Mouse (Mus musculus) heart, embryonic 11.5 days (tissue): ENCODE results near the gene Dmrtb1. TPM values are rescaled to one million over a fixed set of nuclear protein-coding genes. Genes with fewer than 3 reads are reported as not detected.

ENCODE experiments used
- ATAC-seq: fragments of 200-750 bp; cut with Nextera tagmentation; replicated peaks from 2 replicates; pipeline ENCODE4 v1.8.0; 2017; ENCODE audit warnings: moderate library complexity; ENCODE audit not compliant: insufficient number of reproducible peaks, low FRiP score, low TSS enrichment
- H3K27ac ChIP-seq: fragments of 300-500 bp; sonication (generic); 2 replicates; pipeline ENCODE4 v1.5.1; 2014; ENCODE audit warnings: mild to moderate bottlenecking, low read depth, low read length
- H3K27me3 ChIP-seq: fragments of 300-500 bp; sonication (generic); 2 replicates; pipeline ENCODE4 v1.6.1; 2014; ENCODE audit warnings: mild to moderate bottlenecking, low read length, mixed read lengths; ENCODE audit not compliant: control insufficient read depth, insufficient read depth
- H3K36me3 ChIP-seq: fragments of 300-500 bp; sonication (generic); 2 replicates; pipeline ENCODE4 v1.6.1; 2014; ENCODE audit warnings: mild to moderate bottlenecking, low read length, moderate library complexity, mixed read lengths; ENCODE audit not compliant: control insufficient read depth, insufficient read depth
- H3K4me1 ChIP-seq: fragments of 300-500 bp; sonication (generic); 2 replicates; pipeline ENCODE4 v1.6.1; 2014; ENCODE audit warnings: low read length; ENCODE audit not compliant: control insufficient read depth, insufficient read depth
- H3K4me2 ChIP-seq: fragments of 300-500 bp; sonication (generic); 2 replicates; pipeline ENCODE4 v1.6.1; 2014; ENCODE audit warnings: mild to moderate bottlenecking, moderate library complexity
- H3K4me3 ChIP-seq: fragments of 300-500 bp; sonication (generic); 2 replicates; pipeline ENCODE4 v1.5.1; 2014; ENCODE audit warnings: low read depth, low read length
- H3K9ac ChIP-seq: fragments of 300-500 bp; sonication (generic); 2 replicates; pipeline ENCODE4 v1.6.1; 2014; ENCODE audit warnings: mild to moderate bottlenecking, low read depth, low read length, moderate library complexity
- H3K9me3 ChIP-seq: fragments of 300-500 bp; sonication (generic); replicated peaks from 2 replicates; pipeline ENCODE4 v1.6.1; 2016; ENCODE audit warnings: low read length; ENCODE audit not compliant: control insufficient read depth
- WGBS: fragments of 180-500 bp; shearing (Covaris S2); extraction: QIAGEN DNeasy Blood & Tissue Kit; methylation state at CpG from one replicate; pipeline ENCODE4 v1.1.7; 2014; ENCODE audit not compliant: insufficient replicate concordance; 5-methylcytosine and 5-hydroxymethylcytosine counted together
- polyA plus RNA-seq: library from polyadenylated mRNA; unstranded; fragments of >200 nt; fragmentation: Nextera tagmentation; extraction: Ambion mirVana; gene quantifications from 2 replicates; pipeline ENCODE4 v1.2.1, GENCODE M21; 2014

Dmrtb1 gene
- polyA plus RNA-seq: not detected in 2 replicates

DNA sequence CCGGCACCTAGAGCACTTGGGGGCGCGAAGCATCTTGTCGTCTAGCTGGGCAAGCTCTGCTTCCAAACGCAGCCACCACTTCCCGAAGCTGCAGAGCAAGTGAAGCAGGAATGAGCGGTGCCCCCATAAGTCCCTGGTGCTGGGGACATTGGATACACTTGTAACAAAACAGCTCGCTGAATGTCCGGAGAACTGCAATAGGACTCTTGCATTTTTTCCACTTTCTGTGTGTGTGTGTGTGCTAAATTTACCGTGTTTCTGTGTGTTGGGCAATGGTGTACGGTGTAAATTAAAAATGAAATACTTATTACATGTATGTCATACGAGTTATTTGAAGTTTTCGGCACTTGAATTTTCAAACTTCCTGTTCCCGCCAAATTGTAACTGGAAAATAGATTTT lies at the start of gene Dmrtb1:
Gene Dmrtb1 (minus strand): TSS at position 101 of the 400 bp plus-strand sequence.
- WGBS: 83% methylated on average over 14 of the region's 14 CpGs

DNA sequence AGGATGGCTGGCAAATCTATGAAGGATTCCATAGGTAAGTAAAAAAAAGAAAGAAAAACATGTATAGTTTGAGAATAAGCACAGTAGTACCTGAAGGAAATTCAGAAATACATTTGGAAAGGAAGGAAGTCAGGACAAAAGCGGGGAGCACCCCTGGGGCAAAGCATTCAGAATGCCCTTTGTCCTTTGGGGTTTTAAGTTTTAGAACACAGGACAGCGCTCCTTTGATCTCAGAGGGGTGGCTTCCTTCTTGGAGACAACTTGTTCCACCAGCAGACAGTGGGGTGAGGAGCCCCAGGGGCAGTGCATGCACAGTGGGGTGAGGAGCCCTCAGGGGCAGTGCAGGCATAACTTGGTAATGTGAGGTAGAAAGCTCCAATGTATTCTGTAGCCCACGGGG lies 49.6 kb upstream of the Dmrtb1 start:
- Histone ChIP-seq H3K4me2 (no peak overlapping the region), H3K27me3 (peaks cover 19% of the 10 kb centered on the region), H3K9me3 (no peaks in the 10 kb centered on the region), H3K27ac (no peak overlapping the region), H3K36me3 (no peaks in the 10 kb centered on the region), H3K9ac (no peak overlapping the region), H3K4me3 (no peak overlapping the region), H3K4me1 (peaks cover 5% of the 10 kb centered on the region; the same call in 1 of the 2 replicates)
- ATAC-seq: no peak
- WGBS: 31% methylated on average over 3 of the region's 3 CpGs

More for the DNA sequence above, at the start of gene Dmrtb1:
- peaks cover 6% of the 10 kb centered on the region for H3K27me3 ChIP-seq
- no peak within 1 kb of the TSS for H3K27ac ChIP-seq
- no peak for ATAC-seq
- H3K9me3 ChIP-seq: no peaks in the 10 kb centered on the region
- H3K9ac ChIP-seq: no peak within 1 kb of the TSS
- no peak within 1 kb of the TSS for H3K4me2 ChIP-seq
- H3K36me3 ChIP-seq: no peaks in the 10 kb centered on the region
- H3K4me3 ChIP-seq: no peak within 1 kb of the TSS
- peaks cover 23% of the 10 kb centered on the region for H3K4me1 ChIP-seq

DNA sequence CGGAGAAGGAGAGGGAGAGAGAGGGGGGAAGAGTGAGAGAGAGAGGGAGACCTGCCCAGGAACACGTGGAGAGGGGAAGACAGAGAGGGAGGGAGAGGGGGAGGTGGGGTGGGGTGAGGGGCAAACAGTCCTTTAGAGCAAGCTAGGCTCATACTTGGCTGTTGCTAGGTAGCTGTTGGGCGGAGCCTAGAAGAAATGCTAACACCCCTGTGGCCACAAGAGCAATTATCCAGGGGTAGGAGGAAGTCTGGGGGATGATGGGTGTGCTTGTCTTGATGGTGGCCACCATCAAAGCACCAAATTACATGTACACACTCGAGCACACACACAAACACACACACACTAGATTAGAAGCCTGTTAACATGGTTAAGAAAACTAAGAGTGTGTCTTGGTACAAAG lies 48.6 kb upstream of the Dmrtb1 start:
- no peak overlapping the region for H3K9ac ChIP-seq
- H3K4me1 ChIP-seq: peaks cover 5% of the 10 kb centered on the region; the same call in 1 of the 2 replicates
- no peak overlapping the region for H3K4me3 ChIP-seq
- 12% methylated on average over 4 of the region's 4 CpGs for WGBS
- H3K36me3 ChIP-seq: no peaks in the 10 kb centered on the region
- peaks cover 16% of the 10 kb centered on the region for H3K27me3 ChIP-seq
- ATAC-seq: no peak
- H3K27ac ChIP-seq: no peak overlapping the region
- no peaks in the 10 kb centered on the region for H3K9me3 ChIP-seq
- H3K4me2 ChIP-seq: no peak overlapping the region

DNA sequence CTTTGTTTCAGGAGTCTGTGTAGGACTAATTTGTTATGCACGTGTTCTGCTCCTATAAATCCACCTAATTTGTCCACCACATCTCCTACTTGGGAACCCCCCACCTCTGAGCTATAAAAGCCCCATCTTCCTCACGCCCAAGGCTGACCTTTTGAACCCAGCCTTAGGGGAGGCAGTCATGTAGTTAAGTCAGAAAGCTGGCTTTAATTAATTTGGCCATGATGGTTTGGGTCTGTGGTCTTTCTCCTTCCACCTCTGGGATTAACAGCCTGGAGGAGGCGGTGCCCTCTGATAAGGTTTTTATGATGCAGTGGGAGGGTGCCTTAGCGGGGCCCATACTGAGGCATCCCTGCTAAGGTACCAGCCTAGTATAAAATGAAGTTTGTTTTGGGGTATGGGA lies 48.2 kb upstream of the Dmrtb1 start:
- H3K4me3 ChIP-seq: no peak overlapping the region
- WGBS: 28% methylated on average over 4 of the region's 4 CpGs
- no peak overlapping the region for H3K4me2 ChIP-seq
- no peak overlapping the region for H3K27ac ChIP-seq
- no peaks in the 10 kb centered on the region for H3K9me3 ChIP-seq
- H3K4me1 ChIP-seq: peaks cover 5% of the 10 kb centered on the region; the same call in 1 of the 2 replicates
- ATAC-seq: no peak
- no peak overlapping the region for H3K9ac ChIP-seq
- no peaks in the 10 kb centered on the region for H3K36me3 ChIP-seq
- H3K27me3 ChIP-seq: peaks cover 16% of the 10 kb centered on the region

DNA sequence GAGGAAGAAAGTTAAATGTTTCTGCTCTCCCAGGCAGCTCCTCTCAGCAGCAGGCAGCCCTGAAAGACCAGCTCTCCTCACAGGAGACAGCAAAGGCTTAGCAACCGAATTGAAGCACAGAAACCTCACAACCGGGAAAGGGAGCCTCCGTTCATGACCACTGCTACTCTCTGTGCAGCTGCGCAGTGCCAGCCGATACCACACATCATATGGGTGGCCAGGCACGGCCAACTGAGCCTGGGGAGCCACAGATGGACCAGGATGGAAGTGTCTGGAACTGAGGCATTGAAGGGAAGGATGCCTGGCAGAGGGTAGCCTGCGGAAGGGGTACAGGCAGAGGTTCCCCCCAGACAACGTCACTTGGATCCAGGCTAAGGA lies 47.0 kb upstream of the Dmrtb1 start:
- H3K4me1 ChIP-seq: peaks cover 5% of the 10 kb centered on the region; the same call in 1 of the 2 replicates
- no peak overlapping the region for H3K4me3 ChIP-seq
- H3K27ac ChIP-seq: no peak overlapping the region
- ATAC-seq: no peak
- no peaks in the 10 kb centered on the region for H3K36me3 ChIP-seq
- peaks cover 16% of the 10 kb centered on the region for H3K27me3 ChIP-seq
- 63% methylated on average over 8 of the region's 8 CpGs for WGBS
- no peaks in the 10 kb centered on the region for H3K9me3 ChIP-seq
- no peak overlapping the region for H3K9ac ChIP-seq
- no peak overlapping the region for H3K4me2 ChIP-seq

DNA sequence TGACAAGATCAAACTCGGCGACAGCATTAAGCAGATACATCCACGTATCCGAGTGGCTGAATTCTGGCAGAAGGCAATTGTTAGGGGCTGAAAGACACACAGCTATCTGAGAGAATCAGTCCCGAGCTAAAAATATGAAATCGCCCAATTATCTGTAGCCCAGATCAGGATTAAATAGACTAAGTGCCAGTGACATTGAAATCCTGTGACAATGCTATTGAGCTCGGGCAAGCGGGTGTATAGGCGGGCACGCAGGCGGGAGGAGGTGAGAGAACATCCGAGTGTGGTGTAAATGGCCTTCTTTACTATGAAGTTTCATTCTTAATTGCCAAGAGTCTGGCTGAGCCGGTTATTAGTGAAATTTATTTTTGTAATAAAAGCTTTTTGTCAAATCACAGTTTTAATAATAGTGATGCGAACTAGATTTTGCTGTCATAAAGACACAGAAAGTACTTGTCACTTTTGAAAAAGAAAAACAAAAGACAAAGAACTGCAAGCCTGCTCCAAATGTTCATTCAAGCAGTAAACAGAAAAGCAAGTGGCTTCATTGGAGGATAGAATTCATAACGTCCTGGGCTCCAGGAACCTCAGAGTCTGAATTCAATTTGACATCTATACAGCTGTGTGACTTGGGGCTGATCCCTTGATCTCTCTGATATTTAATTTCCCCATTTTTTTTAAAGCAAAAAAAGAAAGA lies 46.5 kb upstream of the Dmrtb1 start:
- Histone ChIP-seq H3K9me3 (no peaks in the 10 kb centered on the region), H3K4me3 (no peak overlapping the region), H3K4me2 (no peak overlapping the region), H3K36me3 (no peaks in the 10 kb centered on the region), H3K4me1 (peaks cover 5% of the 10 kb centered on the region; the same call in 1 of the 2 replicates), H3K27me3 (peaks cover 16% of the 10 kb centered on the region), H3K9ac (no peak overlapping the region), H3K27ac (no peak overlapping the region)
- ATAC-seq: no peak
- 78% methylated on average over 15 of the region's 15 CpGs for WGBS

DNA sequence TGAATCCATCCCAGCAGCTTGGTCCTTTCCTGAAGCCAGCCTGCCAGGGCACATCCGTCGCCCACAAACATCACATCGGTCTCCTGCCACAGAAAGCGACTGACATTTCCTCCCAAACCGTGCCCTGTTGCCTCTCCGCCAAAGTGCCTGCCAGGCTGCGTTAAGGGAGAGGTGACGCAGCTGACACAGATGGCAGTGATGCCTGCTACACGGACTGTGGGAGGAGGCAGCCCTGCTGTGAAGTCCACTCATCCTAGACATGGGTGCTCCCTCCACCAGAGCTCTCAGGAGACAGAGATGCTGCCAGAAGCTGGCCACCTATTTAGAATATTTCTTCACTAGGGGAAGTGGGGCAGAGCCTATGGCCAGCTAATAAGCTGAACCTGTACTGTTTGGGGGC lies 41.4 kb upstream of the Dmrtb1 start:
- Histone ChIP-seq H3K4me1 (no peaks in the 10 kb centered on the region), H3K27ac (no peak overlapping the region), H3K4me2 (no peak overlapping the region), H3K4me3 (no peak overlapping the region), H3K9ac (no peak overlapping the region), H3K27me3 (no peaks in the 10 kb centered on the region; the same call in 1 of the 2 replicates), H3K9me3 (no peaks in the 10 kb centered on the region), H3K36me3 (no peaks in the 10 kb centered on the region)
- WGBS: 62% methylated on average over 9 of the region's 9 CpGs
- no peak for ATAC-seq

DNA sequence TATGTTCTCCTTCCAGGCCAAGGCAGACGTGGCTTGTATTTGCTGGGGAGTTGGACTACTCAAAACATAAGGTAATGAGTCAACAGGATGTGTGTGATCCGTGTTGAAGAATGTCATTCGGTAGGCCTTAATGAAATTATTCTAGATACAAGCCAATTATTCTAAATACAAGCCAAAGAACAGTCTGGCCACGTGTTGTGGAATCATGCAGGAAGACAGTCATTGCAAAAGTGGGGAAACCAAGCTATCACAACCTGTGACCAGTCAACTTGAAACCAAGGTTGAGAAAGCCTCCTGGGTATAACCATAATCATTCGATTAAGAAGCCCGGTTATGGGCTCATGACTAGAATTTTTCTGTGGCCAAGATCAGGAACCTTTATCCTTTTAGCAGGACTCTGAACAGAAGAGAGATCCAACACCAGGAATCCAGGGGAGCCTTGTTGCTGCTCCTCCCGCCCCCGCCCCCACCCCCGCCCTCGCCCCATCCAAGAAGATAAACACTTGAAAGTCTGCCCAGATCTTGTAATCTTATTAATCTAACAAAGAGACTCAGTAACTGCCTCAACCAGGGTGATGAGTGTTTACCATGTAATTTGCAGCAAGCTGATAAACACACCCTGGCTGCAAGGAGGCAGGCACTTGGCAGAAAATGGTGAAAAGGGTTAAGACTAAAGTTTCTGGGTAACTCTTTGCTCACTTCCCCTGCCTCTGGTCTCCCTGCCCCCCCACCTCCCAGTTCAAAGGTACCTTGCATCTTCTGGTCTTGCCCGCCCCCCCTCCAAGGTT lies 36.2 kb upstream of the Dmrtb1 start:
- 57% methylated on average over 11 of the region's 11 CpGs for WGBS
- H3K27ac ChIP-seq: no peak overlapping the region
- H3K4me3 ChIP-seq: no peak overlapping the region
- H3K4me2 ChIP-seq: no peak overlapping the region
- no peaks in the 10 kb centered on the region for H3K27me3 ChIP-seq
- no peaks in the 10 kb centered on the region for H3K9me3 ChIP-seq
- ATAC-seq: no peak
- 0 out of 2 replicates have a peak, but pooled peaks cover 4% of the 10 kb centered on the region for H3K4me1 ChIP-seq
- H3K36me3 ChIP-seq: no peaks in the 10 kb centered on the region
- no peak overlapping the region for H3K9ac ChIP-seq
